ENCODE assay signal across 25 mouse cellular contexts in genomic region chr2:28103653-28104052, GRCm38 (mm10). TPM values are rescaled to one million over a fixed set of nuclear protein-coding genes. Genes with fewer than 3 reads are reported as not detected.
DNase-seq lines count a peak whose midpoint lies in the region; ATAC-seq and TF ChIP-seq lines count a peak whose summit lies in the region.
"Had no signal": no experiment of that assay in that cellular context is flagged by ENCODE, and none has a peak within 500 bp of the region (broad histone marks: within the 10 kb centered on the region; RNA-seq: fewer than 3 reads in every experiment).

No protein-coding gene starts in this region.

- H3K27ac ChIP-seq in hindbrain, postnatal 0 days, result no peak overlapping the region
- no peak overlapping the region for H3K27ac ChIP-seq in hindbrain, embryonic 10.5 days
- no peak overlapping the region for H3K27ac ChIP-seq in midbrain, embryonic 11.5 days (ENCODE audit: low read depth, low read length)
- H3K27ac ChIP-seq in midbrain, embryonic 15.5 days, result no peak overlapping the region
- H3K27ac ChIP-seq in ES-E14 (ENCODE audit: insufficient read depth, low read depth, low read length, poor library complexity, severe bottlenecking), result no peak overlapping the region
- H3K27ac ChIP-seq in liver, embryonic 13.5 days, result peak overlapping the region; percentile 35; the same call in 1 of the 2 replicates
- H3K27ac ChIP-seq: heart, embryonic 10.5 days had no signal

- no peak overlapping the region for H3K9ac ChIP-seq in hindbrain, postnatal 0 days (replicated peaks; ENCODE audit: low read length)
- H3K9ac ChIP-seq in midbrain, embryonic 11.5 days (ENCODE audit: low read length), result no peak overlapping the region
- no peak overlapping the region for H3K9ac ChIP-seq in midbrain, embryonic 15.5 days
- no peak overlapping the region for H3K9ac ChIP-seq in ES-E14 (ENCODE audit: insufficient read depth, low read depth, low read length, poor library complexity, severe bottlenecking)
- no peak overlapping the region for H3K9ac ChIP-seq in liver, embryonic 13.5 days

- intact Hi-C loops in left cerebral cortex, postnatal 25 days (cut with DNase I), result loop anchor here (1.0 kb wide), 1 partner anchor 66 kb away; no protein-coding TSS in a partner anchor

- WGBS in hindbrain, postnatal 0 days, result 58% methylated on average over 2 of the region's 2 CpGs
- WGBS in hindbrain, embryonic 10.5 days, result 59% methylated on average over 2 of the region's 2 CpGs
- WGBS in midbrain, embryonic 11.5 days, result 56% methylated on average over 2 of the region's 2 CpGs
- 55% methylated on average over 2 of the region's 2 CpGs for WGBS in midbrain, embryonic 15.5 days
- 38% methylated on average over 2 of the region's 2 CpGs for WGBS in liver, embryonic 13.5 days (ENCODE audit: insufficient replicate concordance)

- in situ Hi-C loops in ES-E14 (cut with MboI; ENCODE audit: low sequenced_read_pairs in 2 of 2, unreplicated experiment in 2 of 2), result no loop called here

- H3K27me3 ChIP-seq in hindbrain, postnatal 0 days (ENCODE audit: insufficient read depth, low read length), result no peaks in the 10 kb centered on the region
- H3K27me3 ChIP-seq in hindbrain, embryonic 10.5 days (ENCODE audit: insufficient read depth, poor library complexity, severe bottlenecking), result peaks cover 15% of the 10 kb centered on the region
- no peaks in the 10 kb centered on the region for H3K27me3 ChIP-seq in midbrain, embryonic 11.5 days (ENCODE audit: control insufficient read depth, insufficient read depth, low read length)
- no peaks in the 10 kb centered on the region for H3K27me3 ChIP-seq in midbrain, embryonic 15.5 days (replicated peaks)
- H3K27me3 ChIP-seq in liver, embryonic 13.5 days, result peaks cover 14% of the 10 kb centered on the region

- 0 out of 2 replicates have a peak, but pooled peaks have one; percentile 14 for TF ChIP-seq CTCF in hindbrain, postnatal 0 days (IDR thresholded peaks at IDR 0.05; ENCODE audit: low read depth)

- no peaks in the 10 kb centered on the region for H3K36me3 ChIP-seq in hindbrain, postnatal 0 days (ENCODE audit: insufficient read depth, low read length)
- no peaks in the 10 kb centered on the region for H3K36me3 ChIP-seq in hindbrain, embryonic 10.5 days
- no peaks in the 10 kb centered on the region for H3K36me3 ChIP-seq in midbrain, embryonic 11.5 days (ENCODE audit: control insufficient read depth, insufficient read depth, low read length)
- no peaks in the 10 kb centered on the region for H3K36me3 ChIP-seq in midbrain, embryonic 15.5 days (replicated peaks)
- no peaks in the 10 kb centered on the region for H3K36me3 ChIP-seq in ES-E14 (ENCODE audit: control insufficient read depth, insufficient read depth, low read length, poor library complexity, severe bottlenecking)
- no peaks in the 10 kb centered on the region for H3K36me3 ChIP-seq in liver, embryonic 13.5 days
- H3K36me3 ChIP-seq: heart, embryonic 10.5 days had no signal

- H3K9me3 ChIP-seq in hindbrain, postnatal 0 days (ENCODE audit: low read length), result no peaks in the 10 kb centered on the region
- H3K9me3 ChIP-seq in hindbrain, embryonic 10.5 days, result no peaks in the 10 kb centered on the region
- H3K9me3 ChIP-seq in midbrain, embryonic 11.5 days (ENCODE audit: control insufficient read depth, low read length), result no peaks in the 10 kb centered on the region
- H3K9me3 ChIP-seq in midbrain, embryonic 15.5 days, result no peaks in the 10 kb centered on the region
- no peaks in the 10 kb centered on the region for H3K9me3 ChIP-seq in ES-E14 (ENCODE audit: control insufficient read depth, insufficient read depth, low read depth, low read length)
- no peaks in the 10 kb centered on the region for H3K9me3 ChIP-seq in liver, embryonic 13.5 days (replicated peaks)
- H3K9me3 ChIP-seq: heart, embryonic 10.5 days had no signal

- H3K4me3 ChIP-seq in hindbrain, postnatal 0 days (ENCODE audit: low read length), result no peak overlapping the region
- H3K4me3 ChIP-seq in hindbrain, embryonic 10.5 days, result no peak overlapping the region
- H3K4me3 ChIP-seq in midbrain, embryonic 11.5 days (ENCODE audit: low read depth, low read length), result no peak overlapping the region
- H3K4me3 ChIP-seq in midbrain, embryonic 15.5 days, result no peak overlapping the region
- no peak overlapping the region for H3K4me3 ChIP-seq in ES-E14 (ENCODE audit: insufficient read depth in 1 of 2, low read depth in 1 of 2, low read length in 2 of 2, poor library complexity in 1 of 2, severe bottlenecking in 1 of 2)
- H3K4me3 ChIP-seq in liver, embryonic 13.5 days (replicated peaks), result no peak overlapping the region
- H3K4me3 ChIP-seq: heart, embryonic 10.5 days; myocyte had no signal

- no peak overlapping the region for H3K4me2 ChIP-seq in hindbrain, postnatal 0 days (ENCODE audit: low read depth, low read length)
- no peak overlapping the region for H3K4me2 ChIP-seq in midbrain, embryonic 11.5 days
- H3K4me2 ChIP-seq in midbrain, embryonic 15.5 days, result no peak overlapping the region
- H3K4me2 ChIP-seq in liver, embryonic 13.5 days, result no peak overlapping the region

- H3K4me1 ChIP-seq in hindbrain, postnatal 0 days (ENCODE audit: insufficient read depth, low read length), result no peaks in the 10 kb centered on the region
- H3K4me1 ChIP-seq in hindbrain, embryonic 10.5 days (replicated peaks), result peaks cover 12% of the 10 kb centered on the region
- H3K4me1 ChIP-seq in midbrain, embryonic 11.5 days (ENCODE audit: control insufficient read depth, insufficient read depth, low read length), result peaks cover 2% of the 10 kb centered on the region; the same call in 1 of the 2 replicates
- peaks cover 17% of the 10 kb centered on the region for H3K4me1 ChIP-seq in midbrain, embryonic 15.5 days
- H3K4me1 ChIP-seq in ES-E14 (ENCODE audit: control insufficient read depth in 2 of 2, insufficient read depth in 2 of 2, low read length in 2 of 2, poor library complexity in 1 of 2), result no peaks in the 10 kb centered on the region
- peaks cover 51% of the 10 kb centered on the region for H3K4me1 ChIP-seq in liver, embryonic 13.5 days (replicated peaks)

- ATAC-seq in hindbrain, postnatal 0 days, result no peak
- no peak for ATAC-seq in midbrain, embryonic 11.5 days (ENCODE audit: low FRiP score)
- ATAC-seq in midbrain, embryonic 15.5 days (replicated peaks), result no peak
- no peak for ATAC-seq in liver, embryonic 13.5 days (ENCODE audit: low read depth)
- ATAC-seq: CD4-positive, CD25-positive, alpha-beta regulatory T cell, adult 4 months; forebrain, embryonic 16.5 days had no signal

- DNase-seq in hindbrain, postnatal 0 days (ENCODE audit: low spot score), result no peak
- no peak for DNase-seq in hindbrain, embryonic 10.5 days (ENCODE audit: low spot score)
- DNase-seq in midbrain, embryonic 11.5 days (ENCODE audit: low spot score, missing footprints), result peak; percentile 86
- DNase-seq in ES-E14 (ENCODE audit: low read depth, low spot score), result peak; percentile 26
- no peak for DNase-seq in liver, embryonic 13.5 days
- no peak for DNase-seq in left cerebral cortex, postnatal 25 days (ENCODE audit: low spot score in 2 of 2)
- DNase-seq in cerebellum, postnatal 14 days, result no peak
- DNase-seq: adrenal gland, adult 8-10 months; cerebellum, postnatal 25 days; embryo, embryonic 11 days; kidney, adult 9 months; kidney, postnatal 36 days; layer of hippocampus, adult 9-11 months; midbrain, embryonic 14.5 days; thymus, postnatal 36 days had no signal

TF ChIP-seq in ES-E14, 5 proteins besides CTCF, POLR2A, EP300 and RAD21:
- TF ChIP-seq CHD2 (IDR thresholded peaks at IDR 0.05; ENCODE audit: low read depth, low read length) (no peak), HCFC1 (IDR thresholded peaks at IDR 0.05; ENCODE audit: borderline replicate concordance, insufficient read depth, low read length) (no peak), MAFK (IDR thresholded peaks at IDR 0.05; ENCODE audit: insufficient read depth, low read depth, low read length) (no peak), ZC3H11A (IDR thresholded peaks at IDR 0.05; ENCODE audit: borderline replicate concordance, low read depth, low read length) (no peak), ZNF384 (IDR thresholded peaks at IDR 0.05; ENCODE audit: low read depth, low read length) (no peak)

RNA-seq across cellular contexts. Expression of gene Fcnb, which starts 19.0 kb away (rescaled TPM):
- total RNA-seq in hindbrain, postnatal 0 days (2014; rRNA removed), result not detected in 2 replicates
- not detected in 2 replicates for polyA plus RNA-seq in hindbrain, postnatal 0 days (2015; fragmentation: Nextera tagmentation; extraction: Ambion mirVana)
- polyA plus RNA-seq in hindbrain, embryonic 10.5 days (2016; fragmentation: Nextera tagmentation; extraction: Ambion mirVana), result not detected in 2 replicates
- 0.15 and 0.32 TPM in 2 replicates for polyA plus RNA-seq in midbrain, embryonic 11.5 days (2014; fragmentation: Nextera tagmentation; extraction: Ambion mirVana)
- polyA plus RNA-seq in midbrain, embryonic 15.5 days (2015; fragmentation: Nextera tagmentation; extraction: Ambion mirVana), result 0.43 TPM in 1 of 2 replicates, not detected in the other
- not detected in 2 replicates for total RNA-seq in ES-E14 (2012; rRNA removed)
- 10.6 and 13.1 TPM in 2 replicates for polyA plus RNA-seq in liver, embryonic 13.5 days (2015; fragmentation: Nextera tagmentation; extraction: Ambion mirVana)
- not detected for total RNA-seq in left cerebral cortex, postnatal 25 days (2021)
- total RNA-seq: adrenal gland, adult 8-10 months; gastrocnemius, postnatal 4 days; left cerebral cortex, postnatal 14 days; neutrophil, adult 5-6 weeks had no signal
- polyA plus RNA-seq: CD4-positive, CD25-positive, alpha-beta regulatory T cell, adult 4 months; forebrain, embryonic 16.5 days; heart, embryonic 10.5 days; heart, postnatal 0 days; hindbrain, embryonic 11.5 days; midbrain, embryonic 14.5 days; myocyte had no signal

Comparison
In these comparisons a context has a peak if more than half of its experiments do, and no peak if none do; other contexts are left out.
1. DNase-seq: peak in midbrain, embryonic 11.5 days (single experiment) and ES-E14 (single experiment); none in hindbrain, postnatal 0 days (single experiment), hindbrain, embryonic 10.5 days (single experiment), liver, embryonic 13.5 days (single experiment), left cerebral cortex, postnatal 25 days (0 of 2) and cerebellum, postnatal 14 days (0 of 2).